Mouse (Mus musculus): ENCODE results near the gene Gpr161. TPM values are rescaled to one million over a fixed set of nuclear protein-coding genes. Genes with fewer than 3 reads are reported as not detected.

The Gpr161 gene
- polyA plus RNA-seq, 1 experiment from 2014 or later: 4.8 TPM

- Histone ChIP-seq H3K4me1 (ENCODE audit: control insufficient read depth, insufficient read depth, low read length) (no peaks in the 10 kb centered on the region), H3K36me3 (ENCODE audit: control insufficient read depth, insufficient read depth, low read length) (no peaks in the 10 kb centered on the region), H3K27ac (ENCODE audit: low read depth, low read length) (no peak overlapping the region), H3K9ac (replicated peaks; ENCODE audit: low read depth, low read length) (no peak overlapping the region), H3K9me3 (ENCODE audit: control insufficient read depth, low read length) (no peaks in the 10 kb centered on the region), H3K4me3 (ENCODE audit: low read depth, low read length) (no peak overlapping the region), H3K27me3 (ENCODE audit: control insufficient read depth, insufficient read depth, low read length) (no peaks in the 10 kb centered on the region), H3K4me2 (ENCODE audit: low read depth, low read length) (no peak overlapping the region)
- no peak for ATAC-seq (ENCODE audit: low read depth)
- 87% methylated on average over 2 of the region's 2 CpGs for WGBS
Observed at GRCm38 (mm10) chr1:165363271-165363670, 67.7 kb downstream of the Gpr161 start.

DNA sequence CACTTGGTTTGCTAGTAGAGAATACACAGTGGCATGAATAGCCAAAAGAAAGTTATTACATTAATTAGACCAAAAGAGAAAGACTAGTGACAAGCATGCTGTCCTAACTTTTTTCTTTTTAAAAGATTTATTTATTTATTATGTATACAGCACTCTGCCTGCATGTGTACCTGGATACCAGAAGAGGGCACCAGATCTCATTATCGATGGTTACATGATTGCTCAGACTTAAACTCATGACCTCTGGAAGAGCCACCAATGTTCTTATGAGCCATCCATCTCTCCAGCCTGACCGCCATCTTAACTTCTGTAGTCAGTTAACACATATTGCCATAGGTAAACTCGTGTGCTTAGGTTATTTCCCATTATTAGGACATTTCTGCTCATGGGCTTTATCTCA lies 69.5 kb downstream of the Gpr161 start:
- Histone ChIP-seq H3K27ac (ENCODE audit: low read depth, low read length) (no peak overlapping the region), H3K4me3 (ENCODE audit: low read depth, low read length) (no peak overlapping the region), H3K36me3 (ENCODE audit: control insufficient read depth, insufficient read depth, low read length) (no peaks in the 10 kb centered on the region), H3K4me1 (ENCODE audit: control insufficient read depth, insufficient read depth, low read length) (no peaks in the 10 kb centered on the region), H3K9ac (replicated peaks; ENCODE audit: low read depth, low read length) (no peak overlapping the region), H3K4me2 (ENCODE audit: low read depth, low read length) (no peak overlapping the region), H3K27me3 (ENCODE audit: control insufficient read depth, insufficient read depth, low read length) (no peaks in the 10 kb centered on the region), H3K9me3 (ENCODE audit: control insufficient read depth, low read length) (no peaks in the 10 kb centered on the region)
- WGBS: over 99% methylated on average over 3 of the region's 3 CpGs
- no peak for ATAC-seq (ENCODE audit: low read depth)

DNA sequence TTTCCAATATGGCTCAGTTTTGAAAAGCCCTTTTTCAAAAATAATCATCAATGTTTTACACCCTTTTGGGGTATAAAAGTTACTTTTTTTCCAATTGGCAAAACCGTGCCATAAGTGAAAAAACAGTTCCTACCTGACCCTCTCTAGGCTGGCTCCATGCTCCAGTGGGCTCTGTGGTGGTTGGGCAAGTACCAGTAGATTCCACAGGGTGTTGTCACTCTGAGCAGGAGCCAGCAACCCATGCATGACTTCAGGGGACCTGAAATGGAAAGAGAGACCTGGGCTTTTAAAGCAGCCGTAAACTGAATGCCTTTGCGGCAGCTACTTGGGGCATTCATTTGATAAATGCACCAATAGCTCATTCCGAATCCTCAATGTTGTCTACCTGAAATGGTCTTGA lies 75.4 kb downstream of the Gpr161 start:
- H3K4me3 ChIP-seq (ENCODE audit: low read depth, low read length): no peak overlapping the region
- H3K27me3 ChIP-seq (ENCODE audit: control insufficient read depth, insufficient read depth, low read length): no peaks in the 10 kb centered on the region
- WGBS: 85% methylated on average over 4 of the region's 4 CpGs
- no peak overlapping the region for H3K4me2 ChIP-seq (ENCODE audit: low read depth, low read length)
- no peak overlapping the region for H3K9ac ChIP-seq (replicated peaks; ENCODE audit: low read depth, low read length)
- no peaks in the 10 kb centered on the region for H3K9me3 ChIP-seq (ENCODE audit: control insufficient read depth, low read length)
- H3K36me3 ChIP-seq (ENCODE audit: control insufficient read depth, insufficient read depth, low read length): no peaks in the 10 kb centered on the region
- H3K4me1 ChIP-seq (ENCODE audit: control insufficient read depth, insufficient read depth, low read length): no peaks in the 10 kb centered on the region
- H3K27ac ChIP-seq (ENCODE audit: low read depth, low read length): no peak overlapping the region
- ATAC-seq (ENCODE audit: low read depth): no peak

DNA sequence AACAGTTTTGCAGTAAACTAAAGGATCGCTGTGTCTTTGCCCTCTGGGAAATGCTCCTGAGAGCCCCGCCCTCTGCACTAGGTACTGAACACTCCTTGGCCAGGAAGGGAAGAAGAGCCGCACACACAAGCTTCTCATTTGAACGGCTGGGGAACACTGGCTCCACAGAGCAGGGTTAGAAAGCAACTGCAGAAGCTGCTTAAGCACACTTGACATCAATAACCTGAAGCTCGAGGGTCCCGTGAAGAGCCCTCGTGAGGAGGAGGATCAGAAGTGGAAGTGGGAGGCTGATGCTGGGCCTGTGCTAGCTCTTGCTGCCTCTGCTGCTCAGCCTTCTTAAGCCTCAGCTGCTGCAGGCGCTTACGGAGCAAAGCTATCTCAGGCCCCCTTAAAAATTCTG lies 78.2 kb downstream of the Gpr161 start:
- ATAC-seq (ENCODE audit: low read depth): no peak
- Histone ChIP-seq H3K27ac (ENCODE audit: low read depth, low read length) (no peak overlapping the region), H3K9me3 (ENCODE audit: control insufficient read depth, low read length) (no peaks in the 10 kb centered on the region), H3K36me3 (ENCODE audit: control insufficient read depth, insufficient read depth, low read length) (no peaks in the 10 kb centered on the region), H3K9ac (replicated peaks; ENCODE audit: low read depth, low read length) (no peak overlapping the region), H3K4me3 (ENCODE audit: low read depth, low read length) (no peak overlapping the region), H3K4me1 (ENCODE audit: control insufficient read depth, insufficient read depth, low read length) (no peaks in the 10 kb centered on the region), H3K4me2 (ENCODE audit: low read depth, low read length) (no peak overlapping the region), H3K27me3 (ENCODE audit: control insufficient read depth, insufficient read depth, low read length) (no peaks in the 10 kb centered on the region)
- WGBS: 77% methylated on average over 9 of the region's 9 CpGs

Other genes starting within 250 kb of the Gpr161 start
- not detected in 2 replicates for gene Tbx19, start 135.0 kb upstream of the Gpr161 start, polyA plus RNA-seq (2014; fragmentation: Nextera tagmentation; extraction: Ambion mirVana)
- gene Sft2d2, start 101.4 kb upstream of the Gpr161 start, polyA plus RNA-seq (2014; fragmentation: Nextera tagmentation; extraction: Ambion mirVana): 5.5 and 7.8 TPM in 2 replicates
- gene Tiprl, start 58.8 kb upstream of the Gpr161 start, polyA plus RNA-seq (2014; fragmentation: Nextera tagmentation; extraction: Ambion mirVana): 130 and 141 TPM in 2 replicates
- 19.3 and 20.8 TPM in 2 replicates for gene Dcaf6, start 164.7 kb downstream of the Gpr161 start, polyA plus RNA-seq (2014; fragmentation: Nextera tagmentation; extraction: Ambion mirVana)
- gene Mpc2, start 164.8 kb downstream of the Gpr161 start, polyA plus RNA-seq (2014; fragmentation: Nextera tagmentation; extraction: Ambion mirVana): 221 and 254 TPM in 2 replicates
- gene Adcy10, start 189.4 kb downstream of the Gpr161 start, polyA plus RNA-seq (2014; fragmentation: Nextera tagmentation; extraction: Ambion mirVana): 0.28 and 0.66 TPM in 2 replicates

Measured in neural tube, embryonic 14.5 days (tissue).